Mouse (Mus musculus) thymus, adult 2 months (tissue): ENCODE data around the gene Pcgf6.

Experiments
- CTCF ChIP-seq: fragments of 200-500 bp; IDR thresholded peaks from 2 replicates; pipeline ENCODE4 v1.5.1; 2012; ENCODE audit warnings: mild to moderate bottlenecking, control low read depth, low read length, moderate library complexity, borderline replicate concordance; ENCODE audit not compliant: control insufficient read depth, poor library complexity, insufficient read depth; ENCODE audit errors: extremely low read depth
- POLR2A ChIP-seq: fragments of 200-500 bp; IDR thresholded peaks from 2 replicates; pipeline ENCODE4 v1.6.1; 2012; ENCODE audit warnings: mild to moderate bottlenecking, low read length, control low read depth, moderate library complexity; ENCODE audit not compliant: control insufficient read depth, poor library complexity, insufficient read depth; ENCODE audit errors: extremely low read depth

- TF ChIP-seq CTCF (no peak), POLR2A (no peak)
Observed at GRCm38 (mm10) chr19:47015965-47016364, 34.7 kb downstream of the Pcgf6 start.
